Mouse (Mus musculus): ENCODE results near the gene Wars. TPM values are rescaled to one million over a fixed set of nuclear protein-coding genes. Genes with fewer than 3 reads are reported as not detected.
A peak's percentile ranks its signal among the peaks of the same experiment; 100 is the strongest.
"Not testable (repeated sequence)": the region's sequence is repeated elsewhere in the genome, so short reads cannot be mapped to it uniquely, and the experiment has no call there.

The Wars gene
- total and polyA plus RNA-seq, 2 experiments from 2014 or later, result 92.5 to 108 TPM

DNA sequence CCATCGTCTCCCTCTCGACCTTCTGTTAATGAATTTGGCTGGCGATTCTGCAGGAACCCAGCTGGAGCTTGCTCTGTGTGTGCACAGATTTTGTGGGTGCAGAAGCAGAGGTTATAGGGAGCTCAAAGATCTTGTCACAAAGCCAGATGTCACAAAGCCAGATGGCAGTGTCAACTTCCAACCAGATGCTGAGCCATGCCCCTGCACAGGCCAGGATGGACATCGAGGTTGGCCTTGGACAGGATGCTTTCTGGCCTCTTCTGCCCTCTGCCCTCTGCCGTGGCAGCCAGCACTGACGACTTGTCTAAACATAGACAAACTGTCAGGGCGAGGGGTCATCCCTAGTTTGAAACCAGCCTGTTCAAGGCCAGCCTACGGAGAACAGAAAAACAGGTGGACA lies 43.8 kb downstream of the Wars start:
- DNase-seq (no peak), ATAC-seq (no peak)
- no peak overlapping the region for H3K27ac ChIP-seq (ENCODE audit: low read depth, low read length)
- H3K4me3 ChIP-seq (ENCODE audit: low read depth, low read length), result no peak overlapping the region
- no peak for TF ChIP-seq CTCF (IDR thresholded peaks at IDR 0.05; ENCODE audit: low read depth)
- H3K4me1 ChIP-seq (ENCODE audit: insufficient read depth), result no peaks in the 10 kb centered on the region
- peaks cover 3% of the 10 kb centered on the region for H3K36me3 ChIP-seq (ENCODE audit: insufficient read depth)
- no peaks in the 10 kb centered on the region for H3K9me3 ChIP-seq (ENCODE audit: low read length)
- WGBS, result 68% methylated on average over 8 of the region's 8 CpGs
- no peak overlapping the region for H3K4me2 ChIP-seq (ENCODE audit: low read depth)
- no peaks in the 10 kb centered on the region for H3K27me3 ChIP-seq (ENCODE audit: insufficient read depth, low read length)
- no peak overlapping the region for H3K9ac ChIP-seq

DNA sequence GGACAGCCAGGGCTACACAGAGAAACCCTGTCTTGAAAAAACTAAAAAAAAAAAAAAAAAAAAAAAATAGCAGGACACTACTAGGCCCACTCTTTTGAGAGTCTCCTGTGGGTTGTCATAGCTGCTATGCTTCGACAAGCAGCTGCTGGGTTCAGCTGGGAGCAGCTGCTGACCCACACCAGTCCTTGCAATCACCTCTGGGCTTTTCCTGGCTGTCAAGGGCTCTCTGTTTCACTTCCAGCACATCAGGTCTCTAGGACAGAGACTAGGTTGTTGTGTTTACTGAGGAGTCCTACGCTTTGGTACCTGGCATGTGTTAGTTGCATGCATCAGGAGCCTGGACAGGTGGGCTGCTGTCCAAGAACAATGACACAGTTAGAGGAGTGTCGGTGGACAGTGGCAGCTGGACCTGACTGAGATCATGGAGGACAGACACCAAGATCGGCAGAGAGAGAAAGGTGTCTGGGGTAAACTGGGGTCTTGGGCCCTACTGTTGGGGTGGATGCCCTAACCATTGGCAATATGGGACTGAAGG lies 44.4 kb downstream of the Wars start:
- Histone ChIP-seq H3K9me3 (ENCODE audit: low read length) (no peaks in the 10 kb centered on the region), H3K4me1 (ENCODE audit: insufficient read depth) (no peaks in the 10 kb centered on the region), H3K27me3 (ENCODE audit: insufficient read depth, low read length) (no peaks in the 10 kb centered on the region), H3K27ac (ENCODE audit: low read depth, low read length) (no peak overlapping the region), H3K4me3 (ENCODE audit: low read depth, low read length) (no peak overlapping the region), H3K9ac (no peak overlapping the region), H3K36me3 (ENCODE audit: insufficient read depth) (peaks cover 8% of the 10 kb centered on the region), H3K4me2 (ENCODE audit: low read depth) (no peak overlapping the region)
- DNase-seq (no peak), ATAC-seq (no peak)
- TF ChIP-seq CTCF (IDR thresholded peaks at IDR 0.05; ENCODE audit: low read depth), result no peak
- 94% methylated on average over 4 of the region's 4 CpGs for WGBS

DNA sequence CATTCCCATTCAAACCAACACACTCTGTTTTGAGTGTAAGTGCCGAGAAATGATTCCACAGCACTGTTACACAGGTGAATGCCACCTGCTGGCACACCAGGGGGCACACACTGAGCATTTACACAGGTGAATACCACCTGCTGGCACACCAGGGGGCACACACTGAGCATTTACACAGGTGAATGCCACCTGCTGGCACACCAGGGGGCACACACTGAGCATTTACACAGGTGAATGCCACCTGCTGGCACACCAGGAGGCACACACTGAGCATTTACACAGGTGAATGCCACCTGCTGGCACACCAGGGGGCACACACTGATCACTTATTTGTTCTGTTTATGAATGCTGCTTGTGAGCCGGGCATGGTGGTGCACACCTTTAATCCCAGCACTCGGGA lies 45.9 kb downstream of the Wars start:
- H3K4me1 ChIP-seq (ENCODE audit: insufficient read depth), result not testable (repeated sequence)

DNA sequence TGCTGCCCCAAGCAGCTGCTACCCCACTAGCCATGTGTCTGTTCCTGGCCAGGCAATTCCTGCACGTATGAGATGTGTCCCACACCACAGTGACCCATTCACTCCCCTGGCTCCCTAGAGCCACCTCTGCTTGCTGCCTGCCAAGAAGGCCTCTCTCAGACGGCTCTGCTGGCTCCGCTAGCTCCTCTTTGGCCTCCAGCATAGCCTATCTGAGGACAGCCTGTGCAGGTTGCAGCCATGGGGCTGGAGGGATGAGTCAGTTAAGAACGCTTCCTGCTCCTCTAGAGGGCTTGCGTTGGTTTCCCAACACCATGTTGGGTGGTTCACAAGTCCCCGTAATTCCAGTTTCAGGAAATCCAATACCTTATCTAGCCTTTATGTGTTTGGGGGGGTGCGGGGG lies 51.3 kb downstream of the Wars start:
- DNase-seq (no peak), ATAC-seq (no peak)
- H3K4me2 ChIP-seq (ENCODE audit: low read depth), result no peak overlapping the region
- no peak overlapping the region for H3K27ac ChIP-seq (ENCODE audit: low read depth, low read length)
- no peak overlapping the region for H3K9ac ChIP-seq
- no peaks in the 10 kb centered on the region for H3K27me3 ChIP-seq (ENCODE audit: insufficient read depth, low read length)
- H3K4me3 ChIP-seq (ENCODE audit: low read depth, low read length), result no peak overlapping the region
- no peaks in the 10 kb centered on the region for H3K9me3 ChIP-seq (ENCODE audit: low read length)
- WGBS, result 89% methylated on average over 7 of the region's 7 CpGs
- H3K36me3 ChIP-seq (ENCODE audit: insufficient read depth), result peaks cover 28% of the 10 kb centered on the region
- peaks cover 6% of the 10 kb centered on the region for H3K4me1 ChIP-seq (ENCODE audit: insufficient read depth)
- TF ChIP-seq CTCF (IDR thresholded peaks at IDR 0.05; ENCODE audit: low read depth), result no peak

More for the DNA sequence above, 45.9 kb downstream of the Wars start:
- not testable (repeated sequence) for H3K9me3 ChIP-seq (ENCODE audit: low read length); ATAC-seq; DNase-seq; H3K27ac ChIP-seq (ENCODE audit: low read depth, low read length); H3K9ac ChIP-seq; H3K27me3 ChIP-seq (ENCODE audit: insufficient read depth, low read length); H3K4me2 ChIP-seq (ENCODE audit: low read depth); H3K4me3 ChIP-seq (ENCODE audit: low read depth, low read length)
- TF ChIP-seq CTCF (IDR thresholded peaks at IDR 0.05; ENCODE audit: low read depth), result peak; percentile 38
- peaks cover 15% of the 10 kb centered on the region for H3K36me3 ChIP-seq (ENCODE audit: insufficient read depth)
- 89% methylated on average over 3 of the region's 3 CpGs for WGBS

DNA sequence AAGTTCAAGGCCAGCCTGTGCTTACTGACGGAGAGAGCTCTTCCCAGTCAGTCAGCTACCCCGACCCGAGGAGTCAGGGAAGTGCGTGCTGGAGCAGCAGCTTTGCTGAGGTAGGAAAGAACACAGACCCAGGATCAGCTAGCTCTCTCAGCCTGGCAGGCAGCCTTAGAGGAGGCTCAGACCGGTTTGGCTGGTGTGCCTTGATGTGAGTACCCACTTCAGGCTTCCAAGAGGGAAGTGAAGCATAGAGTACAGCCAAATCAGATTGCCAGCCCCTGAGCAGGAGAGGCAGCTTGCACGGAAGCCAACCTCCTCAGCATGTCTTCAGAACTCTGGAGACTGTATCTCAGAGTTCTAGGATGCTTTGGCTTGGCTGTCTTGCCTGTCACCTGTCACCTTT lies 52.8 kb downstream of the Wars start:
- peaks cover 28% of the 10 kb centered on the region for H3K36me3 ChIP-seq (ENCODE audit: insufficient read depth)
- 89% methylated on average over 6 of the region's 6 CpGs for WGBS
- H3K4me2 ChIP-seq (ENCODE audit: low read depth), result no peak overlapping the region
- no peaks in the 10 kb centered on the region for H3K9me3 ChIP-seq (ENCODE audit: low read length)
- H3K27ac ChIP-seq (ENCODE audit: low read depth, low read length), result no peak overlapping the region
- H3K27me3 ChIP-seq (ENCODE audit: insufficient read depth, low read length), result no peaks in the 10 kb centered on the region
- H3K9ac ChIP-seq, result no peak overlapping the region
- DNase-seq (peak; percentile 42), ATAC-seq (peak; percentile 30; the same call in 1 of the 2 replicates)
- H3K4me1 ChIP-seq (ENCODE audit: insufficient read depth), result peaks cover 19% of the 10 kb centered on the region
- TF ChIP-seq CTCF (IDR thresholded peaks at IDR 0.05; ENCODE audit: low read depth), result no peak
- H3K4me3 ChIP-seq (ENCODE audit: low read depth, low read length), result no peak overlapping the region

DNA sequence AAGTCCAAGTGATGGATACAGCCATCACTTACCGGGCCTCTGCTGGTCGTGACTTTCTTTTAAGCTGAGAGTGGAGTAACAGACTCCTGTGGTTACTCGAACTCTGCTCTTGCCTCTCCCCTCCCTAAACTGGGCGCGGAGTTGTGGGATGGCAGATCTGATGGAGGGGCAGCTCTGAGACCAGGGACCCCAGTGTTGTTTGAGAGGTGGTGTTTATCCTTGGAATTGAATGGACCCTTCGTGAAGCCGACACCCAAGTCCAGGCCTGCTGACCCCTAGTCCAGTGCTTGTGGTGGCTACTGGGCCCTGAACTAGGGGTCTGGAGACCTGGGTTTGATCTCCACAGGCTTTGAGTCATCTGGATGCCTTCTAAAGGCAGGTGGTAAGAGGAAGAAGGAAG lies 57.3 kb downstream of the Wars start:
- H3K4me1 ChIP-seq (ENCODE audit: insufficient read depth), result peaks cover 27% of the 10 kb centered on the region
- 50% methylated on average over 7 of the region's 7 CpGs for WGBS

DNA sequence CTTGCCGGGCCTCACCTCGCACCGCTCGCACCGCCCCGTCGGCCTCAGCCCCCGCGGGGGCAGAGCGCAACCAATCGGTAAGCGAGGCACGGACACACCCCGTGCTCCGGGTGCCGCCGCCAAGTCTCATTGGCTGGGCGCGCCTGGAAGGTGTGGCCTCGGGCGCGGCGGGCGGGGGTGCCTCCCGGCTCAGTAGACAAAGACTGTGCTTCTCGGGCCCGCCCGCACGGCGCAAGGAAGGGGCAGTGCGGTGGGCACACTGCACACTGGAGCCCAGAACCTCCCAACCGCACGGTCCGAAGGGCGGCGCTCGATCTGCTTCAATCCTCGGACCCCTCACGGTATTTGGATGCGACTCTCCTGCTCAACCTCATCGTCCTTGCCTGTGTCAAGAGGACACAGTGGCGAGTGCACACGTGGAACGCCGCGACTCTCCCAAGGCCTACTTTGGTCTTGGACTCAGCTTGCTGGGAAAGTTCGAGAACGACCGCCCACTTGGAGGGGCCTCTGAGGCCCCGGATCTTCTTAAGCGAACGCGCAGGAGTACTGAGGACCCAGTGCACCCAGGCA lies 58.0 kb downstream of the Wars start, which contains the start of the genes Slc25a29 and Slc25a47:
TSS of gene Slc25a29 (minus strand) at position 44 of the 570 bp plus-strand sequence.
TSS of gene Slc25a47 (plus strand) at position 207 of the 570 bp plus-strand sequence.
- peak within 1 kb of the TSS; percentile 87 for H3K4me3 ChIP-seq (ENCODE audit: low read depth, low read length)
- H3K27ac ChIP-seq (ENCODE audit: low read depth, low read length), result peak within 1 kb of the TSS; percentile 76
- no peaks in the 10 kb centered on the region for H3K9me3 ChIP-seq (ENCODE audit: low read length)
- DNase-seq (peak; percentile 98), ATAC-seq (peak; percentile 99)
- H3K27me3 ChIP-seq (ENCODE audit: insufficient read depth, low read length), result no peaks in the 10 kb centered on the region
- no peak for TF ChIP-seq CTCF (IDR thresholded peaks at IDR 0.05; ENCODE audit: low read depth)
- peak within 1 kb of the TSS; percentile 76 for H3K9ac ChIP-seq
- 2% methylated on average over 50 of the region's 53 CpGs for WGBS
- peaks cover 1% of the 10 kb centered on the region; the same call in 1 of the 2 replicates for H3K36me3 ChIP-seq (ENCODE audit: insufficient read depth)
- peak within 1 kb of the TSS; percentile 90 for H3K4me2 ChIP-seq (ENCODE audit: low read depth)
- H3K4me1 ChIP-seq (ENCODE audit: insufficient read depth), result peaks cover 27% of the 10 kb centered on the region

More for the DNA sequence above, 57.3 kb downstream of the Wars start:
- Histone ChIP-seq H3K36me3 (ENCODE audit: insufficient read depth) (peaks cover 4% of the 10 kb centered on the region; the same call in 1 of the 2 replicates), H3K9ac (peak overlapping the region; percentile 76), H3K27ac (ENCODE audit: low read depth, low read length) (no peak overlapping the region), H3K4me3 (ENCODE audit: low read depth, low read length) (peak overlapping the region; percentile 87), H3K4me2 (ENCODE audit: low read depth) (peak overlapping the region; percentile 90), H3K27me3 (ENCODE audit: insufficient read depth, low read length) (no peaks in the 10 kb centered on the region), H3K9me3 (ENCODE audit: low read length) (no peaks in the 10 kb centered on the region)
- ATAC-seq (no peak), DNase-seq (no peak)
- no peak for TF ChIP-seq CTCF (IDR thresholded peaks at IDR 0.05; ENCODE audit: low read depth)

Measured in forebrain, postnatal 0 days (tissue).